Mouse (Mus musculus): ENCODE data around the gene Ptprg. TPM values are rescaled to one million over a fixed set of nuclear protein-coding genes. Genes with fewer than 3 reads are reported as not detected.

The Ptprg gene
- total RNA-seq, 4 experiments from 2014 or later: 67.3 to 90.1 (median 75.5) TPM

Other genes starting within 250 kb of the Ptprg start
- under 1 TPM; 0.26 to 0.72 (median 0.53) TPM for gene Gm3839, start 196.8 kb upstream of the Ptprg start, total RNA-seq (2022)